Mouse (Mus musculus): ENCODE measurements around the gene Lemd2. TPM values are rescaled to one million over a fixed set of nuclear protein-coding genes. Genes with fewer than 3 reads are reported as not detected.

The Lemd2 gene
- total RNA-seq, 2 experiments from 2014 or later, result 41.6 to 44.2 TPM

Other genes starting within 250 kb of the Lemd2 start
- 10 to 100 TPM; 14.9 to 16.7 TPM for gene Zbtb9, start 231.3 kb downstream of the Lemd2 start, total RNA-seq (2021)
- gene Bak1, start 175.5 kb downstream of the Lemd2 start, total RNA-seq (2021), result 10 to 100 TPM; 13.9 to 16.5 TPM
- gene Itpr3, start 147.2 kb downstream of the Lemd2 start, total RNA-seq (2021), result 1 to 10 TPM; 2.0 to 3.4 TPM
- 100 to 1,000 TPM; 230 to 254 TPM for gene Uqcc2, start 70.6 kb downstream of the Lemd2 start, total RNA-seq (2021)
- gene Ip6k3, start 36.7 kb downstream of the Lemd2 start, total RNA-seq (2021), result under 1 TPM; 0.23 to 0.81 TPM